Mouse (Mus musculus): ENCODE measurements around the gene Lrp8. TPM values are rescaled to one million over a fixed set of nuclear protein-coding genes. Genes with fewer than 3 reads are reported as not detected.

Lrp8 gene
- total and polyA plus RNA-seq, 3 experiments, result 0.68 to 1.1 (median 1.0) TPM

DNA sequence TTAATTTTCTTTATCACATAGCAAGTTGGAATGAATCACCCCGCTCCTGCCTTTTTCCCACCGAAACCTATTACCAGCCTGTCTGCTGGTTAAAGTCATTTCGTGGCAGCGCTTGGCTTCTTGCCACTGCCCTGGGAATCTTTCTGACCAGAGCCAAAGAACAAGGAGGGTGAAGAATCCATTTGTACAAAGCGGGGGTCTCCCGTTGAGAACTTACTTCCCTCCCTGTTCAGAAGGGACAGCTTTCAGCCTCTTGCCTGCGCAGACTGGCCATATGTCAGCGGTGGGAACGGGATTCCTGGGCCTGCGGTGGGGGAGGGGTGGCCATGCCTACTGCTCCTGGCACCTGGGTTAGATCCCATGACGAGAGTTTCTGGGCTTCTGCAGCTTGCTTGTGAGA lies 21.4 kb downstream of the Lrp8 start:
- Histone ChIP-seq H3K4me3 (no peak overlapping the region), H3K9ac (ENCODE audit: low read depth, low read length) (no peak overlapping the region), H3K27me3 (ENCODE audit: control insufficient read depth, insufficient read depth, low read length) (no peaks in the 10 kb centered on the region), H3K27ac (no peak overlapping the region), H3K4me1 (ENCODE audit: control insufficient read depth, insufficient read depth, low read length) (peaks cover 2% of the 10 kb centered on the region; the same call in 1 of the 2 replicates), H3K79me2 (replicated peaks; ENCODE audit: control insufficient read depth, insufficient read depth, low read length) (no peaks in the 10 kb centered on the region), H3K36me3 (ENCODE audit: control insufficient read depth, insufficient read depth, low read length) (no peaks in the 10 kb centered on the region)
- TF ChIP-seq EP300 (IDR thresholded peaks at IDR 0.05; ENCODE audit: insufficient read depth, low read depth, low read length), result no peak
- no peak for TF ChIP-seq CTCF (IDR thresholded peaks at IDR 0.05)
- TF ChIP-seq POLR2A (IDR thresholded peaks at IDR 0.05; ENCODE audit: insufficient read depth, low read depth, low read length), result no peak
- no peak for DNase-seq
- intact Hi-C loops (cut with DNase I), result no loop called here
- 56% methylated on average over 11 of the region's 11 CpGs for WGBS

DNA sequence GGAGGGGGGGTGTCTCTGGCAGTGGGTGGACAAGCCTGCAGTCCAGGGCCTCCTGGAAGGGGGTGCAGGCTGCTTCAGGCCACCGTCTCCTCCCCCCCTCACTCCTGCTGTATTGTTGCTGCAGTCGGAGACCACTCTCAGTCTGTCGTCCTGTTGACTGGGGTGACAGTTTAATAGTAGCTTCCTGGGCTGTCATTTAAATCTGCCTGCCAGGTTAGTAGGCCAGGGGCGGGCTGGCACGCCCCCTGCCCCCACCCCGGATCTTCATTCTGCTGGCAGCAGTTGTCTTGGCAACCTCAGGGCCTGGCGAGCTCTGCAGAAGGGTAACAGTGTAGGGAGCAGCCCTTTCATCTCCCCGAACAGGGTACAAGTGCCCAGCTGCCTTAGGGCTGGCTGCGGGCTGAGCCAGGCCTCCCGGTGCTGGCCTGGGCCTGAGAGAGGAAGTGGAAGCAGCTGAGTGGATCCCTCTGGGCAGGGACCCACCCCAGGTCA lies 26.7 kb downstream of the Lrp8 start:
- H3K36me3 ChIP-seq (ENCODE audit: control insufficient read depth, insufficient read depth, low read length), result no peaks in the 10 kb centered on the region
- no peak for TF ChIP-seq CTCF (IDR thresholded peaks at IDR 0.05)
- TF ChIP-seq EP300 (IDR thresholded peaks at IDR 0.05; ENCODE audit: insufficient read depth, low read depth, low read length), result no peak
- TF ChIP-seq POLR2A (IDR thresholded peaks at IDR 0.05; ENCODE audit: insufficient read depth, low read depth, low read length), result no peak
- H3K79me2 ChIP-seq (replicated peaks; ENCODE audit: control insufficient read depth, insufficient read depth, low read length), result no peaks in the 10 kb centered on the region
- no peaks in the 10 kb centered on the region for H3K27me3 ChIP-seq (ENCODE audit: control insufficient read depth, insufficient read depth, low read length)
- H3K4me1 ChIP-seq (ENCODE audit: control insufficient read depth, insufficient read depth, low read length), result no peaks in the 10 kb centered on the region
- DNase-seq, result no peak
- no peak overlapping the region for H3K9ac ChIP-seq (ENCODE audit: low read depth, low read length)
- no peak overlapping the region for H3K27ac ChIP-seq
- no peak overlapping the region for H3K4me3 ChIP-seq
- 56% methylated on average over 10 of the region's 10 CpGs for WGBS
- intact Hi-C loops (cut with DNase I), result no loop called here

DNA sequence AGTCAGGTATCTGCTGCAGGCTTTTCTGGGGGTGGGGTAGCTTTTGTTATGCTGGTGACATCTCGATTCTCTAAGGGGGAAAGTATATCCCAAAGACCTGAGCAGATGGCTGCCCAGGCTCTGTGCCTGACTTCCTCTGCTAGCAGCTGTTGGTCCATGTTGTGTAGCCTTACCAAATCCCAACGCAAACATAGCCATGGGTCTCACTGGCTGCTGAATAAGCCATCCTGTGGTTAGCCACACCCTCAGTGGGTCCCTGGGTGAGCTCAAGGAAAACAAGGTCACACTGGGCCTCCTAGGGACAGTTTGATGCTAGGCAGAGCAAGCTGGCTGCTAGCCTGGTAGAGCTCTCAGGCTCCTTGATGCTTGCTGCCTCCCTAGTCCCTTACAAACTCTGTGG lies 27.6 kb downstream of the Lrp8 start:
- H3K4me3 ChIP-seq, result no peak overlapping the region
- intact Hi-C loops (cut with DNase I), result no loop called here
- no peaks in the 10 kb centered on the region for H3K4me1 ChIP-seq (ENCODE audit: control insufficient read depth, insufficient read depth, low read length)
- no peak for TF ChIP-seq POLR2A (IDR thresholded peaks at IDR 0.05; ENCODE audit: insufficient read depth, low read depth, low read length)
- no peak for TF ChIP-seq CTCF (IDR thresholded peaks at IDR 0.05)
- TF ChIP-seq EP300 (IDR thresholded peaks at IDR 0.05; ENCODE audit: insufficient read depth, low read depth, low read length), result no peak
- H3K9ac ChIP-seq (ENCODE audit: low read depth, low read length), result no peak overlapping the region
- no peak for DNase-seq
- no peaks in the 10 kb centered on the region for H3K27me3 ChIP-seq (ENCODE audit: control insufficient read depth, insufficient read depth, low read length)
- H3K79me2 ChIP-seq (replicated peaks; ENCODE audit: control insufficient read depth, insufficient read depth, low read length), result no peaks in the 10 kb centered on the region
- no peaks in the 10 kb centered on the region for H3K36me3 ChIP-seq (ENCODE audit: control insufficient read depth, insufficient read depth, low read length)
- H3K27ac ChIP-seq, result no peak overlapping the region
- 60% methylated on average over 2 of the region's 2 CpGs for WGBS

DNA sequence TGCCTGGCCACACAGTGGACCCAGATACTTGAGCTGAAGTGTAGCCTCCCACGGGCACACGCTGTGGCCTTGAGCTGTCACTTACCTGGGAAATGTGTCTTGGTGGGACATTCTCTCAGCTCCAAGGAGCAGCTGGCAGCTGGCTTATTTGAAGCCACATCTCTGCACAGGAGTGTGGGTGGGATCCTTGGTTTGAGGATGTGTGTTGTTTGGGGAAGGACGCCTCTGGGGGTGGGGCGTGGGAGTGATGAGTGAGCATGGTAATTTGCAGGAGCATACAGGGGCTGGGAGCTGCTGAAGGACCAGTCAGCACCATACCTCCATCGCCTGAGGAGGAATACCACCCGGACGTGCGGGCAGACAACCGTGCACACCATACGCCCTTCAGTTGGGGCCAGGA lies 28.1 kb downstream of the Lrp8 start:
- Histone ChIP-seq H3K4me3 (no peak overlapping the region), H3K9ac (ENCODE audit: low read depth, low read length) (no peak overlapping the region), H3K79me2 (replicated peaks; ENCODE audit: control insufficient read depth, insufficient read depth, low read length) (no peaks in the 10 kb centered on the region), H3K27ac (no peak overlapping the region), H3K36me3 (ENCODE audit: control insufficient read depth, insufficient read depth, low read length) (no peaks in the 10 kb centered on the region), H3K4me1 (ENCODE audit: control insufficient read depth, insufficient read depth, low read length) (no peaks in the 10 kb centered on the region), H3K27me3 (ENCODE audit: control insufficient read depth, insufficient read depth, low read length) (no peaks in the 10 kb centered on the region)
- TF ChIP-seq EP300 (IDR thresholded peaks at IDR 0.05; ENCODE audit: insufficient read depth, low read depth, low read length) (no peak), POLR2A (IDR thresholded peaks at IDR 0.05; ENCODE audit: insufficient read depth, low read depth, low read length) (no peak), CTCF (IDR thresholded peaks at IDR 0.05) (no peak)
- no peak for DNase-seq
- WGBS, result 74% methylated on average over 10 of the region's 10 CpGs
- intact Hi-C loops (cut with DNase I), result no loop called here

GRCm38 (mm10) chr4:107830821-107831221 lies 28.8 kb downstream of the Lrp8 start:
- Histone ChIP-seq H3K4me3 (no peak overlapping the region), H3K4me1 (ENCODE audit: control insufficient read depth, insufficient read depth, low read length) (no peaks in the 10 kb centered on the region), H3K9ac (ENCODE audit: low read depth, low read length) (no peak overlapping the region), H3K36me3 (ENCODE audit: control insufficient read depth, insufficient read depth, low read length) (no peaks in the 10 kb centered on the region), H3K79me2 (replicated peaks; ENCODE audit: control insufficient read depth, insufficient read depth, low read length) (no peaks in the 10 kb centered on the region), H3K27me3 (ENCODE audit: control insufficient read depth, insufficient read depth, low read length) (no peaks in the 10 kb centered on the region), H3K27ac (no peak overlapping the region)
- TF ChIP-seq CTCF (IDR thresholded peaks at IDR 0.05) (no peak), EP300 (IDR thresholded peaks at IDR 0.05; ENCODE audit: insufficient read depth, low read depth, low read length) (no peak), POLR2A (IDR thresholded peaks at IDR 0.05; ENCODE audit: insufficient read depth, low read depth, low read length) (no peak)
- intact Hi-C loops (cut with DNase I), result no loop called here
- WGBS, result 81% methylated on average over 7 of the region's 7 CpGs
- DNase-seq, result no peak

DNA sequence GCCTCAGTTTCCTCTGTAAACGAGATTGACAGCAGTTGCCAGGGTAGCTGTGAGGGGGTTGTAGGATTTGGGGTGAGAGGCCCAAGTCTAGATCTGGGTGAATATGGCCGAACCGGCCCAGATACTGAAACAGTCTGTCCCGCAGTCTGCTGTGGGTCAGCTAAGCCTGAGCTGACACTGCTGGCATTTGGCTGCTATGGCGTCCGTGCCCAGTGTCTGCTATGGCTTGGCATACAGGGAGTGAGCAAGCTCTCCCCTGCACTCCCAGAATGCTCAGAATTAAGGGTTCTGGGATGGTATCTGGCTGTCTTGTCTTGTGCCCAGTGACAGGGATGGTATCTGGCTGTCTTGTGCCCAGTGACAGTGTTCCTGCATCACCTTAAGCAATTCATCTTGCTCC lies 29.6 kb downstream of the Lrp8 start:
- no peaks in the 10 kb centered on the region for H3K36me3 ChIP-seq (ENCODE audit: control insufficient read depth, insufficient read depth, low read length)
- H3K9ac ChIP-seq (ENCODE audit: low read depth, low read length), result no peak overlapping the region
- no peak for TF ChIP-seq POLR2A (IDR thresholded peaks at IDR 0.05; ENCODE audit: insufficient read depth, low read depth, low read length)
- no peak for TF ChIP-seq EP300 (IDR thresholded peaks at IDR 0.05; ENCODE audit: insufficient read depth, low read depth, low read length)
- no peak for TF ChIP-seq CTCF (IDR thresholded peaks at IDR 0.05)
- WGBS, result 86% methylated on average over 6 of the region's 6 CpGs
- intact Hi-C loops (cut with DNase I), result no loop called here
- H3K27ac ChIP-seq, result no peak overlapping the region
- no peaks in the 10 kb centered on the region for H3K4me1 ChIP-seq (ENCODE audit: control insufficient read depth, insufficient read depth, low read length)
- H3K79me2 ChIP-seq (replicated peaks; ENCODE audit: control insufficient read depth, insufficient read depth, low read length), result no peaks in the 10 kb centered on the region
- no peaks in the 10 kb centered on the region for H3K27me3 ChIP-seq (ENCODE audit: control insufficient read depth, insufficient read depth, low read length)
- H3K4me3 ChIP-seq, result no peak overlapping the region
- DNase-seq, result no peak
